Mouse (Mus musculus): ENCODE data around the gene Ppm1f. TPM values are rescaled to one million over a fixed set of nuclear protein-coding genes. Genes with fewer than 3 reads are reported as not detected.
A peak's percentile ranks its signal among the peaks of the same experiment; 100 is the strongest.

Gene Ppm1f
- polyA plus RNA-seq, 1 experiment = 31.7 TPM

DNA sequence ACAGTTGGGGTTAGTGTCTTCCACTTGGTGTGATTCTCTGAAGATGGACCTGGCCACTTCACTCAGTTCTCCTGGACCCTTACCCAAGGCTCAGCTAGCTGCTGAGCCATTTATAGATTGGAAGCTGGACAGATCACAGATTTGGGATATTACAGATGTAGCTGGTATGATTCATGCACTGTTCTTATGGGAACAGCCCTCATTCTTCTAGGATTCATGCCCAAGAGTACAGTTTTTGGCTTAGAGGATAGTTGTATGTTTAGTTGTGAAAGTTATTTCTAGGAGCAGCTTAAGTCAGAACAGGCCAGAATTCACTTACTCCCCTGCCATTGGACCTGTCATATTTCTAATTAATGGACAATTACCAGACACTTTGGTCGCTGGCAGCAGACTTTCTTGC lies 17.2 kb downstream of the Ppm1f start:
- TF ChIP-seq POLR2A (IDR thresholded peaks at IDR 0.05; ENCODE audit: borderline replicate concordance, extremely low read depth, insufficient read depth, insufficient read length, poor library complexity, severe bottlenecking) (no peak), CTCF (IDR thresholded peaks at IDR 0.05; ENCODE audit: borderline replicate concordance, extremely low read depth, insufficient read depth, insufficient read length) (no peak)
- no peak for DNase-seq (ENCODE audit: low read depth)

DNA sequence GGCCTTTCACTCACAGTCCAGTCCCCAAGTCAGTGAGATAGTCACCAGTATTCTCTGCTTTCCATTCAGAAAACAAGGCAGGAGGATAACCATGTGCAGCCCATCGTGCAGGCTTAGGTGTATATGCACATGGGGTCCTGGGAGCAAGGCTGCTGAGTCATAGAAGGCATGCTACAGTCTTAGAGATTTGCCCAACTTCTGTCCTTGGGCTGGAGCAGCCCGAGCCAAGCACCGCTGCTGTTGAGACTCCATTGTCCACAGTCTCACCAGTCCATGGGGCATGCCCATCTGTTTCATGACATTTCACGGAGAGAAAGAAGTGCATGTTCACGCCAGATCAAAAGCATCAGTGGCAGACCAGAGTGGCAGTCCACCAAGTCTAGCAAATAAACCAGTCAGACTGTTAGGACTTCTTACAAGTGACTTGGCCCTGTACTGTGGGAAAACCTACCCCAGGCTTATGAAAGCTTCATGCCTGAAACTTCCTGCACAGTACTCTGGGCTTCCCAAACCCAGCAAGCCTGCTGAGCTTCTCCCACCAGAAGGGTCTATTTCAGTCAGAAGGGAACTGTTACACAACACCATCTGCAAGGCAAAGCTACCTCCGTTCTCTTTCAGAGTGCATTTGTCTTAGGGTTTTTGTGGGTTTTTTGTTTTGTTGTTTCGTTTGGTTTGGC lies 22.3 kb downstream of the Ppm1f start:
- no peak for DNase-seq (ENCODE audit: low read depth)

DNA sequence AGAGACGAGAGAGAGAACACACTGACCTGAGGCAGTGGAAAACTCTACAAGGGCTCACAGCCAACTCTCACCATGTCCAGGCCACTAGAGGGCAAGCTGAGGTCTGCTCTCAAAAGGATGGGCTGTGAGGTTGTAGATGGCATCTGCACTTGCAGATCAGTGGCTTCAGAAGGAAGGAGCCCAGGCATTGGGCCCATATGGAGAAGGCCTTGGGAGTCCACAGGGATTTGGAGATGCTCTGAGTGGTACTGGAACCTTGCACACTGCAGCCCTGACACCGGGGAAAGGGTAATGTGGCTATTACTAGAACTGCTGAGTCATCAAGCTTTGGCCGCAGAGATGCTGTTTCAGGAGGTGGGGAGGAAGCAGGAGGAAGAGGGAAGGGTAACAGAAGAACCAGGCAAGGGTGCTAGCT lies 24.8 kb downstream of the Ppm1f start:
- peak; percentile 23 for DNase-seq (ENCODE audit: low read depth)
- no peak for TF ChIP-seq POLR2A (IDR thresholded peaks at IDR 0.05; ENCODE audit: borderline replicate concordance, extremely low read depth, insufficient read depth, insufficient read length, poor library complexity, severe bottlenecking)
- peak; percentile 45; the same call in 1 of the 2 replicates for TF ChIP-seq CTCF (IDR thresholded peaks at IDR 0.05; ENCODE audit: borderline replicate concordance, extremely low read depth, insufficient read depth, insufficient read length)

More for the DNA sequence above, 22.3 kb downstream of the Ppm1f start:
- TF ChIP-seq POLR2A (IDR thresholded peaks at IDR 0.05; ENCODE audit: borderline replicate concordance, extremely low read depth, insufficient read depth, insufficient read length, poor library complexity, severe bottlenecking) (no peak), CTCF (IDR thresholded peaks at IDR 0.05; ENCODE audit: borderline replicate concordance, extremely low read depth, insufficient read depth, insufficient read length) (no peak)

- TF ChIP-seq POLR2A (IDR thresholded peaks at IDR 0.05; ENCODE audit: borderline replicate concordance, extremely low read depth, insufficient read depth, insufficient read length, poor library complexity, severe bottlenecking) (no peak), CTCF (IDR thresholded peaks at IDR 0.05; ENCODE audit: borderline replicate concordance, extremely low read depth, insufficient read depth, insufficient read length) (no peak)
- DNase-seq (ENCODE audit: low read depth) = no peak
Observed at GRCm38 (mm10) chr16:16924481-16924880, 28.2 kb downstream of the Ppm1f start.

- TF ChIP-seq POLR2A (IDR thresholded peaks at IDR 0.05; ENCODE audit: borderline replicate concordance, extremely low read depth, insufficient read depth, insufficient read length, poor library complexity, severe bottlenecking) (no peak), CTCF (IDR thresholded peaks at IDR 0.05; ENCODE audit: borderline replicate concordance, extremely low read depth, insufficient read depth, insufficient read length) (no peak)
- DNase-seq (ENCODE audit: low read depth) = peak; percentile 17
Observed at GRCm38 (mm10) chr16:16926536-16926935, 30.3 kb downstream of the Ppm1f start.

DNA sequence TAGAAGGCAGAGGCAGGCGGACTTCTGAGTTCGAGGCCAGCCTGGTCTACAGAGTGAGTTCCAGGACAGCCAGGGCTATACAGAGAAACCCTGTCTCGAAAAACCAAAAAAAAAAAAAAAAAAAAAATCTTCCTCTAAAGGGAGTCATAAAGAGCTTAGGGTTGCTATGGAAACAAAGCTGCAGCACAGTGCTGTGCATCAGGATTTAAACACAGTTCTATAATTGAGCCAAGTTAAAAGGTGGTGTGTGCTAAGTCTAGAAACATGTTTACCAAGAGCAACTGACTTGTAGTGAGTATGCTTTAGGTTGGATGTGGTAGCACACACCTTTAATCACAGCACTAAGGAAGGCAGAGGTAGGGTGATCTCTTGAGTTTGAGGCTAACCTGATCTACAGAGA lies 32.6 kb downstream of the Ppm1f start:
- peak; percentile 65 for DNase-seq (ENCODE audit: low read depth)

- DNase-seq (ENCODE audit: low read depth) = no peak
- TF ChIP-seq POLR2A (IDR thresholded peaks at IDR 0.05; ENCODE audit: borderline replicate concordance, extremely low read depth, insufficient read depth, insufficient read length, poor library complexity, severe bottlenecking) (no peak), CTCF (IDR thresholded peaks at IDR 0.05; ENCODE audit: borderline replicate concordance, extremely low read depth, insufficient read depth, insufficient read length) (no peak)
Observed at GRCm38 (mm10) chr16:16930326-16930725, 34.1 kb downstream of the Ppm1f start.

- no peak for TF ChIP-seq POLR2A (IDR thresholded peaks at IDR 0.05; ENCODE audit: borderline replicate concordance, extremely low read depth, insufficient read depth, insufficient read length, poor library complexity, severe bottlenecking)
- peak; percentile 80 for DNase-seq (ENCODE audit: low read depth)
Observed at GRCm38 (mm10) chr16:16930810-16931296, 34.6 kb downstream of the Ppm1f start.

- TF ChIP-seq POLR2A (IDR thresholded peaks at IDR 0.05; ENCODE audit: borderline replicate concordance, extremely low read depth, insufficient read depth, insufficient read length, poor library complexity, severe bottlenecking) = no peak
- TF ChIP-seq CTCF (IDR thresholded peaks at IDR 0.05; ENCODE audit: borderline replicate concordance, extremely low read depth, insufficient read depth, insufficient read length) = no peak
- no peak for DNase-seq (ENCODE audit: low read depth)
Observed at GRCm38 (mm10) chr16:16939543-16939942, 43.3 kb downstream of the Ppm1f start.

DNA sequence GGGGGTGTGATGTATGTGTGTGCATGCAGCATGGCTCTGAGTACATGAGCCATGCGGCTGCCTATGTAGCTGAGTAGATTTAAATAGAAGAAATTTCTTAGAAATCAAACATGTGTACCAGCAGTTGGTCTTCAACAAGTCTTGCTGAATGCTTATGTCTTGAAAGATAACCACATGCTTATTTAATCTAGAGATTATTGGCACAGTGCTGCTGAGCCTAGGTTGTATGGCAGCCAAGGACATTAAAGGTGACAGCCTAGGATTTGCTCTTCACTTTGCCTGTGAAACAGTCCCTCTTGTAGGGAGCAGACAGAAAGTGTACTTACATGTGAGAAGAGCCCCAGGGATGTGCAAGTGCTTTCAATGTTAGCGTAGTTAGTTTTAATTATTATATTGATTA lies 44.8 kb downstream of the Ppm1f start:
- DNase-seq (ENCODE audit: low read depth) = no peak
- no peak for TF ChIP-seq CTCF (IDR thresholded peaks at IDR 0.05; ENCODE audit: borderline replicate concordance, extremely low read depth, insufficient read depth, insufficient read length)
- no peak for TF ChIP-seq POLR2A (IDR thresholded peaks at IDR 0.05; ENCODE audit: borderline replicate concordance, extremely low read depth, insufficient read depth, insufficient read length, poor library complexity, severe bottlenecking)

- TF ChIP-seq CTCF (IDR thresholded peaks at IDR 0.05; ENCODE audit: borderline replicate concordance, extremely low read depth, insufficient read depth, insufficient read length) = no peak
- no peak for TF ChIP-seq POLR2A (IDR thresholded peaks at IDR 0.05; ENCODE audit: borderline replicate concordance, extremely low read depth, insufficient read depth, insufficient read length, poor library complexity, severe bottlenecking)
- DNase-seq (ENCODE audit: low read depth) = peak; percentile 36
Observed at GRCm38 (mm10) chr16:16958575-16958974, 62.3 kb downstream of the Ppm1f start.

DNA sequence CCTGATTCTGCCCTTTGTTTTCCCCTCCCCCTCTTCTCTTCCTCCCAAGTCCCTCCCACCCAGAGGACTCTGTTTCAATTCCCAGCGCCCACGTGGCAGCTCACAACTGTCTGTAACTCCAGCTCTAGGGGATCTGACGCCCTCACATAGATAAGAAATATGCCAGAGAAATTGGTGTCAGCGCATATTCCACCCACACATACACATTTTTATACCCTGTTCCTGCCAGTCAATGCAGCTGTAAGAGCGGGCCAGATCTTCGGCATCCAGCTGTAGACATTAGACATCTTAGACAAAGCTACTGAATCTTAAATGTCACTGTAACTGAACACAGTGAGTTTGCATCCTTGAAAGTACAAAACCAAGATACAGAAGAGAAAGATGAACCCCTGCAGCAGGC lies 63.6 kb downstream of the Ppm1f start:
- no peak for DNase-seq (ENCODE audit: low read depth)
- TF ChIP-seq POLR2A (IDR thresholded peaks at IDR 0.05; ENCODE audit: borderline replicate concordance, extremely low read depth, insufficient read depth, insufficient read length, poor library complexity, severe bottlenecking) (no peak), CTCF (IDR thresholded peaks at IDR 0.05; ENCODE audit: borderline replicate concordance, extremely low read depth, insufficient read depth, insufficient read length) (no peak)

All from brain, embryonic 14.5 days (tissue).